ENCODE assay signal across 7 mouse cellular contexts in genomic region chr1:133025796-133026190, GRCm38 (mm10). TPM values are rescaled to one million over a fixed set of nuclear protein-coding genes. Genes with fewer than 3 reads are reported as not detected.
DNase-seq lines count a peak whose midpoint lies in the region; ATAC-seq lines count a peak whose summit lies in the region.
"Not testable (repeated sequence)": the region's sequence is repeated elsewhere in the genome, so short reads cannot be mapped to it uniquely, and the experiment has no call there.

No protein-coding gene starts in this region.

- not testable (repeated sequence) for ATAC-seq in forebrain, embryonic 11.5 days (replicated peaks; ENCODE audit: low FRiP score); heart, embryonic 15.5 days (replicated peaks; ENCODE audit: insufficient number of reproducible peaks, insufficient read depth, low FRiP score, low read depth); intestine, embryonic 16.5 days; limb, embryonic 15.5 days (ENCODE audit: insufficient number of reproducible peaks, low FRiP score, low TSS enrichment, low read depth); neural tube, embryonic 15.5 days (ENCODE audit: low FRiP score)

- DNase-seq in adrenal gland, postnatal 14 days: peak; percentile 30
- not testable (repeated sequence) for DNase-seq in forebrain, embryonic 11.5 days (ENCODE audit: low spot score)

- not testable (repeated sequence) for H3K36me3 ChIP-seq in forebrain, embryonic 11.5 days (ENCODE audit: control insufficient read depth, insufficient read depth, low read length); heart, embryonic 15.5 days; intestine, embryonic 16.5 days (ENCODE audit: control insufficient read depth, insufficient read depth, low read length); limb, embryonic 15.5 days; macrophage (ENCODE audit: inconsistent target); neural tube, embryonic 15.5 days

- peak overlapping the region; percentile 96 for H3K9ac ChIP-seq in forebrain, embryonic 11.5 days (ENCODE audit: low read length)
- H3K9ac ChIP-seq in heart, embryonic 15.5 days: peak overlapping the region; percentile 97; the same call in 1 of the 2 replicates
- peak overlapping the region; percentile 70 for H3K9ac ChIP-seq in intestine, embryonic 16.5 days (ENCODE audit: low read depth, low read length)
- not testable (repeated sequence) for H3K9ac ChIP-seq in limb, embryonic 15.5 days; neural tube, embryonic 15.5 days (replicated peaks)

- 39% methylated on average over 19 of the region's 23 CpGs for WGBS in forebrain, embryonic 11.5 days
- 20% methylated on average over 22 of the region's 23 CpGs for WGBS in heart, embryonic 15.5 days
- 25% methylated on average over 19 of the region's 23 CpGs for WGBS in intestine, embryonic 16.5 days
- WGBS in limb, embryonic 15.5 days: 24% methylated on average over 21 of the region's 23 CpGs
- WGBS in macrophage (ENCODE audit: missing documents): 8% methylated on average over 15 of the region's 23 CpGs
- WGBS in neural tube, embryonic 15.5 days: 38% methylated on average over 22 of the region's 23 CpGs

- H3K4me1 ChIP-seq in forebrain, embryonic 11.5 days (replicated peaks; ENCODE audit: control insufficient read depth, insufficient read depth, low read length); intestine, embryonic 16.5 days (ENCODE audit: control insufficient read depth, insufficient read depth, low read length): not testable (repeated sequence)
- H3K4me1 ChIP-seq in heart, embryonic 15.5 days (replicated peaks): peaks cover 11% of the 10 kb centered on the region
- H3K4me1 ChIP-seq in limb, embryonic 15.5 days: peaks cover 10% of the 10 kb centered on the region
- peaks cover 13% of the 10 kb centered on the region for H3K4me1 ChIP-seq in neural tube, embryonic 15.5 days

- not testable (repeated sequence) for H3K27me3 ChIP-seq in forebrain, embryonic 11.5 days (ENCODE audit: control insufficient read depth, insufficient read depth, low read length); heart, embryonic 15.5 days; intestine, embryonic 16.5 days (replicated peaks; ENCODE audit: control insufficient read depth, insufficient read depth, low read length); limb, embryonic 15.5 days; neural tube, embryonic 15.5 days (replicated peaks)

- H3K4me3 ChIP-seq in forebrain, embryonic 11.5 days (ENCODE audit: low read depth, low read length): peak overlapping the region; percentile 90
- H3K4me3 ChIP-seq in heart, embryonic 15.5 days: peak overlapping the region; percentile 99
- H3K4me3 ChIP-seq in intestine, embryonic 16.5 days (ENCODE audit: low read length): peak overlapping the region; percentile 72
- H3K4me3 ChIP-seq in limb, embryonic 15.5 days: peak overlapping the region; percentile 76
- H3K4me3 ChIP-seq in macrophage (ENCODE audit: inconsistent target): peak overlapping the region; percentile 75
- H3K4me3 ChIP-seq in neural tube, embryonic 15.5 days (replicated peaks): peak overlapping the region; percentile 97

- peaks cover 44% of the 10 kb centered on the region for H3K79me2 ChIP-seq in macrophage (ENCODE audit: inconsistent target)

- not testable (repeated sequence) for H3K27ac ChIP-seq in forebrain, embryonic 11.5 days (ENCODE audit: low read depth, low read length)
- peak overlapping the region; percentile 89 for H3K27ac ChIP-seq in heart, embryonic 15.5 days
- H3K27ac ChIP-seq in intestine, embryonic 16.5 days (ENCODE audit: low read length): peak overlapping the region; percentile 80; the same call in 1 of the 2 replicates
- H3K27ac ChIP-seq in limb, embryonic 15.5 days: peak overlapping the region; percentile 89
- peak overlapping the region; percentile 70 for H3K27ac ChIP-seq in macrophage
- peak overlapping the region; percentile 95; the same call in 1 of the 2 replicates for H3K27ac ChIP-seq in neural tube, embryonic 15.5 days (replicated peaks)

- H3K9me3 ChIP-seq in forebrain, embryonic 11.5 days (ENCODE audit: control insufficient read depth, low read length); heart, embryonic 15.5 days (replicated peaks); intestine, embryonic 16.5 days (ENCODE audit: control insufficient read depth, low read length); limb, embryonic 15.5 days; neural tube, embryonic 15.5 days (replicated peaks): not testable (repeated sequence)

- peak overlapping the region; percentile 67 for H3K4me2 ChIP-seq in forebrain, embryonic 11.5 days (ENCODE audit: low read depth, low read length, severe bottlenecking)
- H3K4me2 ChIP-seq in heart, embryonic 15.5 days: peak overlapping the region; percentile 63
- H3K4me2 ChIP-seq in intestine, embryonic 16.5 days (ENCODE audit: low read depth, low read length): peak overlapping the region; percentile 32; the same call in 1 of the 2 replicates
- H3K4me2 ChIP-seq in limb, embryonic 15.5 days: peak overlapping the region; percentile 34
- peak overlapping the region; percentile 66 for H3K4me2 ChIP-seq in neural tube, embryonic 15.5 days

RNA-seq across cellular contexts. Expression of gene Mdm4, which starts 4.6 kb away (rescaled TPM):
- 73.7 and 95.4 TPM in 2 replicates for total RNA-seq in adrenal gland, postnatal 14 days (2021)
- polyA plus RNA-seq in forebrain, embryonic 11.5 days (2014; fragmentation: Nextera tagmentation; extraction: Ambion mirVana): 44.7 and 51.0 TPM in 2 replicates
- 22.2 and 27.3 TPM in 2 replicates for polyA plus RNA-seq in heart, embryonic 15.5 days (2015; fragmentation: Nextera tagmentation; extraction: Ambion mirVana)
- 19.1 and 24.1 TPM in 2 replicates for polyA plus RNA-seq in intestine, embryonic 16.5 days (2015; fragmentation: Nextera tagmentation; extraction: Ambion mirVana)
- 32.2 and 35.9 TPM in 2 replicates for polyA plus RNA-seq in limb, embryonic 15.5 days (2015; fragmentation: Nextera tagmentation; extraction: Ambion mirVana)
- 100 to 1,000 TPM; 490 to 931 (median 683) TPM for total RNA-seq in macrophage (2018; cell fraction: chromatin; rRNA removed)
- total RNA-seq in macrophage (2018; cell fraction: cytosol; rRNA removed): 10 to 100 TPM; 17.0 to 47.8 (median 22.4) TPM
- 100 to 1,000 TPM; 196 to 415 (median 274) TPM for total RNA-seq in macrophage (2018; cell fraction: nucleus; rRNA removed)
- polyA plus RNA-seq in macrophage (2018): 13.6 to 28.1 TPM (median 15.4 TPM) in 3 replicates
- 30.1 and 33.0 TPM in 2 replicates for polyA plus RNA-seq in neural tube, embryonic 15.5 days (2015; fragmentation: Nextera tagmentation; extraction: Ambion mirVana)

RNA-seq across cellular contexts. Expression of gene Pik3c2b, which starts 19.7 kb away (rescaled TPM):
- total RNA-seq in adrenal gland, postnatal 14 days (2021): 8.4 and 11.3 TPM in 2 replicates
- 25.3 and 25.7 TPM in 2 replicates for polyA plus RNA-seq in forebrain, embryonic 11.5 days (2014; fragmentation: Nextera tagmentation; extraction: Ambion mirVana)
- polyA plus RNA-seq in heart, embryonic 15.5 days (2015; fragmentation: Nextera tagmentation; extraction: Ambion mirVana): 8.0 and 9.7 TPM in 2 replicates
- polyA plus RNA-seq in intestine, embryonic 16.5 days (2015; fragmentation: Nextera tagmentation; extraction: Ambion mirVana): 5.2 and 5.3 TPM in 2 replicates
- polyA plus RNA-seq in limb, embryonic 15.5 days (2015; fragmentation: Nextera tagmentation; extraction: Ambion mirVana): 6.8 and 7.5 TPM in 2 replicates
- total RNA-seq in macrophage (2018; cell fraction: chromatin; rRNA removed): under 1 TPM in 8 of 26 experiments, not detected in 18; 0.07 to 0.38 (median 0.28) TPM
- total RNA-seq in macrophage (2018; cell fraction: cytosol; rRNA removed): under 1 TPM in 12 of 26 experiments, not detected in 14; under 0.01 to 0.09 (median 0.05) TPM
- under 1 TPM in 14 of 26 experiments, not detected in 12; 0.06 to 0.49 (median 0.15) TPM for total RNA-seq in macrophage (2018; cell fraction: nucleus; rRNA removed)
- 0.04 TPM in 1 of 3 replicates, not detected in the others for polyA plus RNA-seq in macrophage (2018)
- 10.6 and 11.1 TPM in 2 replicates for polyA plus RNA-seq in neural tube, embryonic 15.5 days (2015; fragmentation: Nextera tagmentation; extraction: Ambion mirVana)
